Mouse (Mus musculus): ENCODE data around the gene Ten1.

DNA sequence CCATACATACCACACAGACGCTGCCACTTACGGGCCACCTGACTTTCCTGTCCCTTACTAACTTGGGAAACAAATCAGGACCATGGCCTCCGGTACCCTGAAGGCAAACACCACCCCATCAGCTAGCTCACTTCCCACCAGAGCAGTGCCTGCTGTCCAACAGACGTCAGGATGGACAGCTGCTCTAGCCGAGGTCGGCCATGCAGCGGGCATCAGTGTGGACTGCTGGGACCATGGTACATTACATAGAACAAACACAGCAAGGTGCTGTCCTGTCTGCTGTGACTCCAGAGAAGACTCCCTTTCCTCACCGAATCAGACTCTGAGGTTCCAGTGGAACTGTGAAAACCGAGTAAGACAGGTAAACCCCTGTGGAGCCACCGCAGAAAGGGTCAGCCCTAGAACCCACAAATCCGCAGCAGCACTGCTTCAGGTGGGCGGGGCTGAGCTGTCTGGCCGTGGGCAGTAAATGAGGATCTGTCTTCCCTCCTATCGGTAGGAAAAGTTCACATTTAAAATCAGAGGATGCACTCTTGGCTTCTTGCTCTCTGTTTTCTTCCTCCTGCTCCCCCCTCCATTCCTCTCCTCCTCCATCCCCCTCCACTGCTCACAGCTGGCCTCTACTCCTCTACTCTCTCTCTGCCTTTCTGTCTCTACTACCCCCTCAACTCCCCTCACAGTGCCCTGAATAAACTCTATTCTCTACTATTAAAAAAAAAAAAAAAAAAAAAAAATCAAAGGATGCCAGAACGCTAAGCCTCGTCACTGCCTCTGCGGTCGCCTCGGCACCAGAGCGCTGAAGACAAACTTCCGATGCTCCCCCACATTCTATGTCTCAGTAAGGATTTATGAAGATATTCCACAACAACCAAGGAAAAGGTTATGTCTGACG, 56.7 kb downstream of the Ten1 start:
- TF ChIP-seq POLR2A (IDR thresholded peaks at IDR 0.05; ENCODE audit: insufficient read depth, low read depth, low read length) (no peak), CTCF (IDR thresholded peaks at IDR 0.05; ENCODE audit: insufficient read depth, low read depth, low read length) (no peak)

Measured in olfactory bulb, adult 2 months (tissue).